Mouse (Mus musculus) liver (tissue): Measurements from ENCODE around the gene Dok5.

Source experiments
- DNase-seq: peaks from one replicate; pipeline ENCODE4 v3.0.0-alpha.2; 2020; ENCODE audit warnings: mixed read lengths

The Dok5 gene

DNA sequence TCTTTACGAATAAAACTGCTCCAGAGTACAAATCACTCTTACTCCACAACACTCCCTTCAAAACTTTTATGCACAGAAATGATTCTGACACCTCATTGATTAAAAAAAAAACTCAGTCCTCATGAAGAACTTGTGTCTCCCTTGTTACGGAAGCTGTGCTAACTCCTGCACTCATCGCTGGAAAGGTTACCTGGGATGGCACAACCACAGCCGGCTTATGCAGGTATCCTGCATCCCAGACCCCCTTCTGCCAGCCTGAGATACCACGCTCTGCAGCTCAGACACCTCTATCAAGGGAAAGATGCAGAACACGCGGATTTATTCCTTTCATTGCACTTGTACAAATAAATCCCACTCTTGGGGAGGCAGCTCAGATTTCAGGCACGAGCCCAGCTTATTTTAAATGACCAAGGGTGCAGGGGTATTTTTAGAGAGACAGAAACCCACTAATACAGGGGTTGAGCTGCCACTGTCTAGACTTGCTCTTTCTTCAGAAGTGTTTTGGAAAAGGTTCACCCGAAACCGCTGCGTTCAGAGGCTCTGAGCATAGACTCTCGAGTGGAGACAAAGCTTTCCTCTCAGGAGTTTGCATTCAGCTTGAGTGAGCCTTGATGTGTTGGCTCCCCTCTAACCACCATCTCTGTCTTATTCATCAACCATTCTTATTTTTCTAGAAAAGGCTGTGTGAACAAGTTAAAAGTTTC lies 76.1 kb downstream of the Dok5 start:
- no peak for DNase-seq

DNA sequence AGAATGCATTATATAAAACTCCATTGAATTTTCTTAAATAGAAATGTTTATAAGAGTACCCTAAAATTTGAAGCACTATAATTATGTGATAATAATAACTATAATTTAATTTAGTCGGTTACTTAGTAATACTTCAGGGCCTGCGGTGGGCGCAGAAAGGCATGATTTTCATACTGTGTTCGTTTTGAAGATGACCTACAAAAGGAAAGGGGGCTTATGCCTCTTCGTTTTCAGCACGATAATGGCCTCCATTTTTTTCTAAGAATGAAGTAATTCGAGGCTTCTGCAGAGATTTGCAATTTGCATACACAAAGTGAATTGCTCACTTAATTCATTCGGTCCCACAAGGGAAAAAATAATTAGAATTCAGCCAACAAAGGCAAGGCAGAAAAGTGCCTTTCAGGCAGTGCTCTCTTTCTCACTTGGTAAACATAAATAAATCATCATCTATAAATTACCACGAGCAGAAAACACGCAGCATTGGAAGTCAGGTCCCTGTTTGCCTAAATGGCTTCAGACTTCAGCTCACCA lies 76.7 kb downstream of the Dok5 start:
- no peak for DNase-seq

DNA sequence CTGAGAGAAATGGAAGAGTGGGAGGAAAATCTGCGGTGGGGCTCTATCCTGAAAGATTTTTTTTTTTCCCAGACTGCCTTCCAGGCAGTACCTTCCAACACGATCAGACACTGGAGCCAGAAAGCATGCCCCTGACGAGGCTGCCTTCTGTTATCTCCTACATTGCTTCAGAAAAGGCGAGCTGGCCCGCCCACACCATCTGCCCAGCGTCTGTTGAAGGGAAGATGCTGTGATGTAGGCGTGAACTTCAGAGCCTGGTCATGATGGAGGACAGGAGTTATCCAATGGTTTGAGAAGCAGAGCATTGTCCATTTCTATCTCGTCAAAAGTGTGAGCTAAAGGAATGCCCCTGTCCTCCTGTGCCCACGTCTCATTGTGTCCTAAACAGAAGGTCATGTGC lies 79.7 kb downstream of the Dok5 start:
- no peak for DNase-seq

DNA sequence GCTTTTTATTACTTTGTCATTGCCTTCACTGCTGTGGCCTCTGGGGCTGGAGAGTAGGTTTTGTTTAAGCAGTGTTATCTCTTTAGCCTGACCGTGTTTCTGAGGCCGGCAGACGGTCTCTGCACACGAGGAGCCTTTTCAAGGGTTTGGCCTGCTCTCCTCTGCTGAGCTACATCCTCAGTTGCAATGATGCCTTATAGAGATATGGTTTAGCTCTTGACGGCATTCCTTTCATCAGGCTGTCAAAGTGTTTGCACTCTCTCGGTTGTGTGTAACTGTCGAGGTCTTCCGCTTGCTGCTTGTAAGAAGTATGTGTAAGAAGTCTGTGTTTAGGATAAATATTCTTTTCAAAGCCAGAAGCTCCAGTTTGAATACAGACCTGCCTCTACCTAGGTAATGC lies 84.7 kb downstream of the Dok5 start:
- no peak for DNase-seq

DNA sequence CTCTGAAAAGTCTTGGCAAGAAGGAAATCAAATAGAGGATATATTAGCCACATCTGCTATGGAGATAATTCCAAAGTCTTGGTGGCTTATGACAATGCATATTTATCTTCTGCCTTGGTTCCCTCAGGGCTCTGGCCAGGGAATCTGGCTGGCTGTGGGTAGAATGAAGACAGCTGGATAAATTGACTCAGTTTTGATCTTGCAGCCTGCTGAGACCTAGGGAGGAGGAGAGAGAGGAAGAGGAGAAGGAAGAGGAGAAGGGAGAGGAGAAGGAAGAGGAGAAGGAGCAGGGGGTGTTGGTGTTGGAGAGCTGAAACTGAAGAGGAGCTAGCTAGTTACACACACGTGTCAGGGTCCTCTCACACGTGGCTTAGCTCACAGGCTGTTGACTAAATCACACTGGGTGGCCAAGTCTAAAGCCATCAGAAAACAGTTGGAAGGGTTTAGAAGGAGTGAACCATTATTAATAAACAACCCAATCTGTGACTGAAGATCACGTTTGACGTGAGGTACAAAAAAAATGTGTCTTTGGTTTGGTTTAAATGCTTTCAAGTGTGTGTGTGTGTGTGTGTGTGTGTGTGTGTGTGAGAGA lies 85.6 kb downstream of the Dok5 start:
- no peak for DNase-seq

DNA sequence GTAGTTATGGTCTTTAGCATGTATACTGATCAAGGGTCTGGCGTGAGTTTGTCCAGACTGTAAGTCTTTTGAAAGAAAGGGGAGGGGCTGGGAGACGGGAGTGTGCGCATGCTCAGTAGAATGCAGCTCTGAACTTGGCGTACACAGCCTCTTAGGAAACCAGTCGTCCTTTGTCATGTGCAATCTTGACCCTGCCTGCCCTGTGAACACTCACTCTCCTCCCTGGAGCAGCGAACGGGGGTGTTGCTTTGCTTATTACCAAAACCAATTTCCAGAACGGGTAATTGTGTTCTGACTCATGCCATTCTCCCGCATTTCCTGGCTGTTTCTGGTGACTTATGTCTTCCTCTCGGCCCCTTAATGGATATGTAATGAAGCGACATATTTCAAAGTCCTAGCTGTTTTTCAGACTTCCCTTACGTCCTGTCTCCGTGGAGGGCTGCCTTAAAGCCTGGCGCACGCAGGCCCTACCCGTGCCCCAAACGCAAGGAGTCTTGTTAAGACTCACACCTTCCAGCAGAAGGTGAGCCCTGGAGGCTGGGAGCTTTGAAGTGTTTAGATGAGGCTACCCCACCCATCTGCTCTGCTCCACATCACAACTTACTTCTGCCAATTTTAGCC lies 95.3 kb downstream of the Dok5 start:
- DNase-seq = peak; percentile 34

DNA sequence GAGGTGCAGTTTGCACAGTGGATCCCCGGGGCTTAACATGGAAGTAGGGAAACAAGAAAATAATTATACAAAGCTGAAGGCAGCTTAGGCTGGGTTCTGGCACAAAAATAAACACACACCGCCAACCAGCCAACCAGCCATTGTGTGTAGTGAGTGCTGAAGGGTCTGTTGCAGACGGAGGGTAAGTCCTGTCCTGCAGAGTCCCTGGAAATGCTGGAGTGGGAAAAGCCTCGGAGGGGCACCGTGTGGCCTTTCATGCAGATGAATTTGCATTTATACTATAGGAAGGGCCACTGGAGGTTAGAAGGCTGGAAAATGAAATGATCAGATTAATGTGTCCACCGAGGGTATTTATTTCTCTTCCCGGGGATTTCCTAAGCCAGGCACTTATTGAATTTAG lies 97.2 kb downstream of the Dok5 start:
- no peak for DNase-seq

DNA sequence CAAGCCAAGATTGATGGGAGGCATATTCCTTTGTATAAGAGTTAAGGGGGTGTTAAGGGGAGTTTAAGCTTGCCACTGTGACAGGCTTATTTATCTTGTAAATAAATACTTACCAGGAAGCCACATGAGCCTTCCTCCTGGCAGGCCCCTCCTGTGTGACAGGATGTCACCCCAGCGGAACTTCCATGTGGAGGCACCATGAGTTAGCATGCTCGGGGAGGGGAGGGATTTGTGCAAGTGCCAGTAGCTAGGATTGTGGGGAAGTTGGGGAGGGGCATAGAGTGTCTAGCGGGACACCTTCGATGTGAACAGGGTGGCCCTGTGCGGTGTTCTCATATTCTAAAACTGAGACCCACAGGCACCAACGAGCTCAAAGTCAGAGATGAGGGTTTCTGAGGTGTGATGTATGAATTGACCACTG lies 97.6 kb downstream of the Dok5 start:
- no peak for DNase-seq

DNA sequence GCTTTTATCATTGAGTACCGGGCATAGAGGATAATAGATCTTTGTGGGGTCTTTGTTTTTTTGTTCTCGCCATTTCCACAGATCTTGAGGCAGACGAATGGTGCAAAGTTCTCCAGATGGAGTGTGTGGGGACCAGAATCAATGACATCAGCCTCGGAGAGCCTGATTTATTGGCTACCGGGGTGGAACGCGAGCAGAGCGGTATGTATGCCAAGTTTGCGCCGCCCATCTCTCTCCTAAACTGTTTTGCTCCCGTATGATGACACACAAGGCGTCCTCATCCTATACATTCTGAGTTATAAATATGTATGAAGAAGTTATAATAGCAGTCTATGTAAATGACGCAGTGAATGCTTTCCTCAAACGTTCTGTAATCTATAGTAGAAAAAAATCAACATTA lies 98.4 kb downstream of the Dok5 start:
- no peak for DNase-seq

DNA sequence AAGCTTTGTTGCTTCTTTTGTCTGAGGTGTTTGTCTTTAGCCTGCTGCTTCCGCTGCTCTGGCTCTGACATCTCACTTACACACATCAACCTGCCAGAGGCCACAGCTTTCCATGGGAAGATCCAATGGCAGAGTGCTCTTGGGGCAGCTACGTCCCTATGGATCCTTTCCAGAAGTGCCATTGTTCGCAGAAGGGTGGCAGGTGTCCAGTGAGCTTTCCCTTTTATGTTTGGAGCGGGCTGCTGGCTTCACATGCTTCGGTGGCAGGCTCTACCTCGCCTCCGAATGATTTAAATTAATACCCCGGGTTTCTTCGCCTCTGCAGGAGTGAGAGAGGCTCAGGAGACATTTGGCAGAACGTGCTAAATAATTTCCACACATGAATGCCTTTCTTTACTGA lies 105.3 kb downstream of the Dok5 start:
- no peak for DNase-seq

DNA sequence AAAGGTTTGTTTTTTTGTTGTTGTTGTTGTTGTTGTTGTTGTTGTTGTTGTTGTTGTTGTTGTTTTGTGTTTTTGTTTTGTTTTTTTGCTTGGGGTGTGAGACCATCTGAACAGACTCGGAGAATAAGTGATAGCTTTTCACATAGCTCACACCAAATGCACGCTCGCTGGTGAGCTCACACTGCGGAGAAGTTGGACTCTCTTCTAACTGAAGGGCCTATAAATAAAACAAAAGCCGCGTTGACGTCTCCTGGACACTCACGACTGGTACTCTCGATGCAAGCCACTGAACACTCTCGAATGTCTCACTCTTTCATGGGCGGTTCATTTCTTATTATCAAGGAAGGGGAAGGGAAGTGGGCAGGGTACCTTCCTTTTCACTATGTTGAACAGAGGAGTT lies 105.8 kb downstream of the Dok5 start:
- DNase-seq = no peak

DNA sequence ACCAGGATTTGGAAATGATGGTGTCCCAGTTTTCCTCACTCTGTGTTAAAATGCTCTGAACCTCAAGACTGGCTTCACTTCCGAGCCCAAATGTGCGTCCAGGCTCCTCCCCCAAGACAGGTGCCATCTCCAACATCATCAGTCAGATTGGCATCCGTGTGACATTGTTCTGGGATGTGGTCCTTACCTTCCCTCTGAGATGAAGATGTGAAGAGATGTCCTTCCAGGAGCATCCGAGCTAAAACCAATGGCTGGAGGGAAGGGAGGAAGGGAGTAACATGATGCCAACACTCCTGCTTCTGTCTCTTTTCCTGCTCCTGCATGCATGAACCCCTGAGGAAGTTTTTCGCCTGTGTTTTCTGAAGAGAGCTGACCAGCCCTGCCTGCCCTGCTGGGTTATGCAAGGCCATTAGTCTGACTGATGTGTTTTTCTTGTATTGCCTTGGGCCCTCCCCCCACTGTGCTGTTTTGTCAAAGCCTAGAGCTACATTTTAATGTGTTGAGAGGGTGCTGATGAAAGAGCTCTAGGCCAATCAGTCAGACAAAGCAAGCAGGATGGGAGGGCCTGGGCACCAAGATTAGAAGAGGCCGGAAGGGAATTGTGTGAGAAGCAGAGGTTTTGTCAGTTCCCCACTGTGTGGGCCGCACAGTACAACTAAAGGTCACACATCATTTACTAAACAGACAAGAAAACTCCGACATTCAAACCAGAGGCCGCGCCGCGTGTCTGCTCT lies 106.4 kb downstream of the Dok5 start:
- DNase-seq = peak; percentile 17

DNA sequence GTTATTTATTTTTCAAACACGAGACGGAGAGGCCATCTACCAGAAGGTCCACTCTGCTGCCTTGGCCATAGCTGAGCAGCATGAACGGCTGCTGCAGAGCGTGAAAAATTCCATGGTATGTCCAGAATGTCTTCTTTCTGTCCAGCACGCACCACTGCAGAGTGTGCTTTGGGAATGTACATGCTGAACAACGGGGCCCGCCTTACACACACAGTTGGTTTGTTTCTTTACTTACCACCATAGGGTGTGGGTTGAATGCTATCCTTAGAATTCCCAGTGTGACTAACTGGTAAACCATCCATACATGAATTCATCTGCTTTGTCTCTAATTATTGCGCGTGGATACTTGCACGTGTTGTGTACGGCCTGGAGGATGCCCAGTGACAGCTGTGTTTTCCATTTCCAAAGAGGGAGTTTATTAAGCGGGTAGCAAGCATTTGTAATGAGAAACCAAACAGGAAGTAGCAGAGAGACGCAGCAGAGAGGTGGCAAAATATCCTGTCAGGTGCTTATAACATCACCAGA lies 109.9 kb downstream of the Dok5 start:
- no peak for DNase-seq

DNA sequence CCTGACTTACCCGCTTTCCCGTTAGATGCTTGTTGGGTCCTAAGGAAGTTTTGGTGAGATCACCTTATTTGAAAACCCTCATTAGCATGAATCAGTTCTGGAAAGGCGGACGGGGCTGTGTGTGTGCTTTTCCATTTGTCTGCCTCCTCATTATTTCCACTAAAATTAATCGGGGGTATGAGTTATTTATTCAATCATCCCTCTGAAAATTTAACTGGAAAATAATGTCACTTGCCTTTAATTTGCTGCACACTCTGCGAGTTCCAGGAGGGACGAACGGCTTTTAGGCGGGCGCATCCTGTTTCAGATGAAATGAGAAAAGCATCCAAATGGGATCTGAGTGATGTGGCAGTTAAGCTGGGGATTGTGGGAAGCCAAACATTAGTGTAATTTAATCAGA lies 113.9 kb downstream of the Dok5 start:
- DNase-seq = no peak

DNA sequence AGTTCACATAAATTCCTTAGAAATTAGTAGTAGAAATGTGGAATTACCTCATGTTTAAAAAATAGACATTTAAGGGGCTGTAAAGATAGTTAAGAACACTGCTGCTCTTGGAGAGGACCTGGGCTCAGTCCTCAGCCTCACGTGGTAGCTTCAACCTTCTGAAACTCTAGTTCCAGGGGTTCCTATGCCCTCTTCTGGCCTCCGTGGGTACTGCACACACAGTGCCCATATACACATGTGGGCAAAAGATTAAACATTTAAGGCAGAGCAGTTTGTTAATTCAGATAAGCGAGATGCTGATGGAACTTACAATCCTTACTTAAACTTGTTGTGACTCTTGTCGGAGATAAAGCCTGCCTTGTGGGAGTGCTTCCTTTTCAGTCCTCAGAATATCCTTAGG lies 118.5 kb downstream of the Dok5 start:
- no peak for DNase-seq

DNA sequence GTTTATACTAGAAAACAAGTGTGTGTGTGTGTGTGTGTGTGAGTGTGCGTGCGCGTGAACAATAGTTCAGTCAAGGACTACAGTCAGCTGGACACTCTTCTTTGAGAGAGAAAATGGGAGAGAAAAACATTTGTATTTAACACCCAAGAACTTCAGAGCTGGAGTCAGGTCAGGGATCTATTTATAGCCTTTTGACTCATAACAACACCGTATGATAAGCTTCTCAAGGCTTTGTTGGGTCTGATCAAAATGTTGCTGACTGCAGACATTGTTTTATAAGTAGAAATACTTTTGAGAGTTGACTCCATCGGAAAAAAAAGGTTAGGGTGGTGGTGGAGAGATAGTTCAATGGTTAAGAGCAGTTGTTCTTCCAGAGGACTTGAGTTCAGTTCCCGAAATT lies 120.7 kb downstream of the Dok5 start:
- DNase-seq = no peak

DNA sequence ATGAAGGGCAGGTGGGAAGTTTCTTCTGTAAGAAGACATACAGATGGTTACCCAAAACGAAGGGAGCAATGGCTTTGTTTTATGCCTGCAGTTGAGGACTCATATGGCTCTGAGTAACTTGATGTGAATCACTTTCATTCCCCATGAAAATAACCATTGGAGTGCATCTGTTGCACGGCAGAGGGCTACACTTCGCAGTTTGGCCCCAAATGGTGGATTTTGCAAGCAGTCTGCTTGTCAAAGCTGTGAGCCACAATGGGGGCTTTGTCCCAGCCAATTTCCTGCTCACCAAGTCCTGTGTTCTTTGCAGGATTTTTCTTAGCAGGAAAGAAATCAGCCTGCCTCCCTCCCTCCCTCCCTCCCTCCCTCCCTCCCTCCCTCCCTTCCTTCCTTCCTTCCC lies 123.6 kb downstream of the Dok5 start:
- DNase-seq = no peak

DNA sequence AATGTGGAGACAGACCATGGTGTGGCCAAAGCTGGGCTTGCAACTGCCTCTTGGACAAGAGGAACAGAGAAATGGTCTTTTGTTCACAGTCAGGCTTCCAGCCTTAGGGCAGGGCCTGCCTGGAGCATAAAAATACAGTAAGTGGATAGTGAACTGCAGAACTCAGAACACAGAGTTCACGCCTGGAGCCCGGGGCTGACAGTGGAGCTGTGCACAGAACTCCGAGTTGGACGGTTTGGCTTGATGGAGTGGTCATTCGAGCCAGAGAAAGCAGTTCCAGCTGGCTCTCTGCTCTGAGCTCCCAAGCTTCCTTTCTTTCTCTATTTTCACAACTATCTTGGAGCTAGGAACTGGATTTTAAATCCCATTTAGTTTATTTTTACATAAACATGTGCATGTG lies 124.5 kb downstream of the Dok5 start:
- DNase-seq = no peak

DNA sequence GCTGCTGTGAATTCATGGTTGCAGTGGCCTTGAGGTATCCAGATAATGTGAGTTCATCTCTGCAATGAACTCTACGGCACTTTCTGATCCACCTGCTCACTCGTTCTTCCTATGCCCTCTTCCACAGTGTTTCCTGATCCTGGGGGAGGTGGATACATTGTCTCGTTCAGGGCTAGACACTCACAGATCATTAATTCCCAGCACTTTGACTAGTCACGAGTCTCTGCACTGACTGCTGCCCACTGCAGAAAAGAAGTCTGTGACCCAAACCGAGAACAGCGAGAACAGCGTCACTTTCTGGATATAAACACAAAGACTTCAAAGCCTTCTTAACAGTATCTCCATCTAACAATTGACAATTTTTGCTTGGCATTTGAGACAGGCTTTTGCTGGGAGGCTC lies 125.9 kb downstream of the Dok5 start:
- DNase-seq = no peak

DNA sequence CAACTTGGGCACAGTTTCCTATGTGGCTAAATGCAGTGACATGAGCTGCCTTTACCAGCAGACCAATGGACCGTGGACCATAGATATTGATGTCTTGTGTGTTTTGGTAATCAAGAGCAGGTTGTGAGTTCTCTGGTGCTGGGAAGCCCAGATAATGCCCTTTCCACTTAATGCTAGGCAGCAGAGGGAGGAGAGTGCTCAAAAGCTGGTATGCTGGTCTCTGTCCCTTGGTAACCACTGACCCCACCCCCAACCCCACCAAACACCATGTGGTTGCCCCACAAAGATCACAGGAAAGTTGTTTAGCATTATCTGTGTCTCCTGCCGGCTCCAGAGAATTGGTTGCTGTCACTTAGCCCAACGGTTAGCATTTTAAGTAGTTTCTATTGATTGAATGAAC lies 127.0 kb downstream of the Dok5 start:
- no peak for DNase-seq

DNA sequence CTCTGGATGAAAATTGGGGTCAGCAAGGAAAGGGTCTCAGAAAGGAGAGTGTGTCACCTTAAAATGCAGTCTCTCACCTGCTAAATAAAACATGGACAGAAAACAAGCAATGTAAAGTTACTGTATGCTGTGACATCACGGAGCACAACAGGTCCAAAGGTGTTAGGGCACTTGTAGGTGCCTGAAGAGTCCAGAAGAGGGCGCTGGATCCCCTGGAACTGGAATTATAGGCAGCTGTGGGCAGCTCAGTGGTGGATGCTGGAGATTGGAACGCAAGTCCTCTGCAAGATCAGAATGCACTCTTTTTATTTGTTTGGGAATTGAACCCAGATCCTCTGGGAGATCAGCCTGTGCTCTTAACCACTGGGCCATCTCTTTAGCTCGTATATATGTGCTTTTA lies 129.0 kb downstream of the Dok5 start:
- no peak for DNase-seq

DNA sequence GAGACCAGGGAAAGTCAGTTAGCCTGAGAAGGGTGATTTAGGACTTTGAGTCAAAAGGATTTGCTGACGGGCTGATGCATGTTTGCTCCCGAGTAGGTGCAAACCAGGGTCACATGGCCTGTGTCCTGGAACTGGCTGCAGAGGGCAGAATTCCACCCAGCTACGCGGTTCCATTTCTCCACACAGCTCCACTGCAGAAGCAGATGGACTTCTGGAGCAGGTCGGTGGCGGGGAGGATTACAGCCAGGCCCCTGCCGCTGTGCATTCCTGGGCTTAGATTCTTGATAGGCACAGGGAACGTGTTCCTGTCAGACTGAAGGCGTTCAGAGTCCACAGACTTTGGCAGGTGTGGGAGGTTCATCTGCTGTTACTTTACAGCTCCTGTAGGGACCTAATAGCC lies 131.2 kb downstream of the Dok5 start:
- DNase-seq = no peak

DNA sequence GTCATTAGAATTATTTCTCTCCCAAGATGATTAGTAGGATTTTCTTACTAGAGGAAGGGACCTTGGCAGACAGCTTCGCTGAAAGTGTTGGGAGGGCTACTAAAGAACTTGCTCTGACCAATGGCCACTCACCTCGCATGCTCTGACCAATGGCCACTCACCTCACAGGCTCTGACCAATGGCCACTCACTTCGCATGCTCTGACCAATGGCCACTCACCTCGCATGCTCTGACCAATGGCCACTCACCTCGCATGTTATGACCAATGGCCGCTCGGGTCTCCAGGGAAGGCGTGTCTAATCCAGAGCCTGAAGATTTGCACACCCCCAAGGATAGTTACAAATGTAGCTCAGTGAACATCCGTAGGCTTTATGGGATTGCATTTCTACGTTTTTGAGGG lies 131.6 kb downstream of the Dok5 start:
- DNase-seq = no peak

DNA sequence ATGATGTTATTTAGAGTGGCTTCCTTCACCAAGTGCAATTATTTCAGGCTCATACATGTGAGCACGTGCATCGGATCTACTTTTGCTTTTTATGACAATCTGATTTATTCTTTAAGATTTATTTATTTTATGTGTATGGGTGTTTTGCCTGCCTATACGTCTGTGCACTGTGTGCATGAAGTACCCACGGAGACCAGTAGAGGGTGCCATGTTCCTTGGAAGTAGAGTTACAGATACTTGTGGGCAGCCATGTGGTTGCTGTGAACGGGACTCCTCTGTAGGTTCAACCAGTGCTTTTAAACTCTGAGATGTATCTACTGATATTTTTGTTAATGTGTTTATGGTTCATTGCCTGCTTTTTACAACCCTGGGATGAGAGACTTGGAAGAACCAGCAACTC lies 132.4 kb downstream of the Dok5 start:
- DNase-seq = no peak
